Mouse (Mus musculus) adipocyte (in vitro differentiated cells): ENCODE results near the gene Zdhhc25.
A peak's percentile ranks its signal among the peaks of the same experiment; 100 is the strongest.

Experiments used
- DNase-seq: peaks from one replicate; pipeline ENCODE4 v3.0.0-alpha.2; 2016; ENCODE audit warnings: low spot score

The Zdhhc25 gene

DNA sequence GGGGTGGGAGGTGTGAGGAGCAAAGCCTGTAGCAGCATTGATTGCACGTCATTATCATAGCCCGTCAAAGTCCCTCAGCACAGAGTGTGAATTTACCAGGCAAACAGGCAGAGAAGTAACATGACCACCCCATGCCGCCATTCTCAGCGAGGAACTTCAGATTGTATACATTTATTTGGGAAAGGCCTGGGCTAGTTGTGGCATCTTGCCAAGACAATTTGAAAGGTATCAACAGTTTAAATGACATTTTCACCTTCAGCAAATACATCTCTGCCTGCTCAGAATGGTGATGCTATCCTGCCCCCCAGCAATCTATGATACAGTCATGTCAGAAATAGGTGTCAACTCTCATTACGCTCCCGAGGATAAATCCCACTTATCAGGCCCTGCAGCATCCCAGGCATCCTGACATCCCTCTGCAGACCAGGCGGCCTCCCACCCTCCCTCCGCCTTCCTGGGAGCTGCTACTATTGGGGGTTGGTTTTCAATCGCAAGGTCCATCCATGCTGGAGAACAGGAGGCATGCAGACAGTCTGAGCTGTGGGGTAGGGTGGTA, 28.8 kb downstream of the Zdhhc25 start:
- DNase-seq: no peak

GRCm38 (mm10) chr15:88635205-88635604, 35.1 kb downstream of the Zdhhc25 start:
- no peak for DNase-seq

DNA sequence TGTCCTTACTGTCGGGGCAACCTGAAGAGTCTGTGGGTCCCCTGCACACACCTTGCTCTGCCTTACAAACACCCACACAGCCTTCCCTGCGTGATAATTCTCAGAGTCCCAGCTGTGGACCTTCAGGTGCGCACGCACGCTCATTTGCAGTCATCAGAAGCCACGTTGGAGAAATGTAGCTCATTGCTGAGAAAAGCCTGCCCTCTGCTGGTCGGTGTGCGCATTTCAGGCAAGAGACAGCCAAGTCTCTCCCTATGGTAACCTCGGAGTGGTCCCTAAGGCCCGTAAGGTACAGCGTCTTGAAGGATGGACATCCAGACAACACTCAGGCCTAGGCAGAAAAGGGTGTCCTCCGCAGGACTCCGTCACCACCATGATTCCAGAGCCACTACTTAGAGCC, 50.9 kb downstream of the Zdhhc25 start:
- peak; percentile 46 for DNase-seq
